Mouse (Mus musculus): ENCODE measurements around the gene Ccl9. TPM values are rescaled to one million over a fixed set of nuclear protein-coding genes. Genes with fewer than 3 reads are reported as not detected.

The Ccl9 gene
- polyA plus RNA-seq (2014; fragmentation: Nextera tagmentation; extraction: Ambion mirVana): 6.0 and 6.8 TPM in 2 replicates

DNA sequence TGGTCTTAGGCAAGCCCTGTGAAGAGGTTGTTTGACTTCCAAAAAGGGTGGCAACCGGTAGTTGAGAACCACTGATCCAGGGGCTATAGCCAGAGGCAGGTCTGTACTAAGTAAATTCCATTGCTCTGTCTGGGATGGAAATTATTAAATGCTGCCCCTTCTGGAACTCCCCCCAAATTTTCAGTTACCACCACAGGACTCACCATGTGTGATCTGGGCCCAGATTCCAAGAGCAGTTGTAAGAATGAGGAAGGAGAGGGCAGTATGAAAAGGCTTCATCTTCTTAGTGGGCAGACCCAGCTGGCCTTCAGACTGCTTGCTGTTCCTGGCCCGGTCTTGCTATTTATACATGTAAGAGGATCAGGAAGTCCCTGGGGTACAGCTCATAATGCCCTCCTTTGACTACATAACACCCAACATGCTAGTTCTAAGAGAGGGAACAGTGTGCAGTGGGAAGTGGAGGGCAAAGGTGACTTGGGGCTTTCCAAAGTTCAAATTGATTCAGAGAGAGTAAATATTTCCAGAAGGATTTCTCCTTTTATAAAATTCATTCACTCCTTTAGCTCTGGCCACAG is at the start of gene Ccl9:
TSS of gene Ccl9 (minus strand) at position 451 of the 575 bp plus-strand sequence.
- no peak within 1 kb of the TSS for H3K27ac ChIP-seq (ENCODE audit: low read depth)
- ATAC-seq (replicated peaks; ENCODE audit: low FRiP score, low TSS enrichment, low read depth) (no peak), DNase-seq (ENCODE audit: low spot score) (no peak)
- H3K27me3 ChIP-seq (replicated peaks; ENCODE audit: control insufficient read depth, insufficient read depth, low read length): no peaks in the 10 kb centered on the region
- H3K4me2 ChIP-seq (ENCODE audit: low read length): no peak within 1 kb of the TSS
- H3K9me3 ChIP-seq (ENCODE audit: control insufficient read depth, low read length): no peaks in the 10 kb centered on the region
- H3K36me3 ChIP-seq (ENCODE audit: control insufficient read depth, insufficient read depth, low read length): no peaks in the 10 kb centered on the region
- H3K4me1 ChIP-seq (replicated peaks; ENCODE audit: control insufficient read depth, insufficient read depth, low read length): no peaks in the 10 kb centered on the region
- no peak within 1 kb of the TSS for H3K9ac ChIP-seq (ENCODE audit: low read length)
- H3K4me3 ChIP-seq (ENCODE audit: low read depth, low read length): no peak within 1 kb of the TSS
- 65% methylated on average over 2 of the region's 2 CpGs for WGBS

DNA sequence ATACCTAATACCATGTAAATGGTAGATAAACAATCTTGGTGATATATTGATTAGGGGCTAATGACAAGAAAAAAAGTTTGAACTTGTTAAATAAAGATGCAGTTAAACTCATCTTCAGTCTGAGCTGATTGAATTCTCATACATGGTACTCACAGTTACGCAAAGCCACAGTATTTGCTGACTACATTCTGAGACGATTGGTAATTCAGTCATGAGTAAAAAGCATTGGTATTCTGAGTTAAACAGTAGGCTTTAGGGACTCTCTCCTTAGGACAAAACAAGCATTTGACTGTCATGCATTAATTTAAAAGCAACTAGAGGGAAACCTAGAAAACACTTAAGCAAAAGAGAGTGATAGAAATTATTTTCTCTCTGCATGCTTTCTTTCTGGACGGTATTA is 45.1 kb upstream of the Ccl9 start:
- H3K27ac ChIP-seq (ENCODE audit: low read depth): no peak overlapping the region
- H3K9me3 ChIP-seq (ENCODE audit: control insufficient read depth, low read length): no peaks in the 10 kb centered on the region
- DNase-seq (ENCODE audit: low spot score) (no peak), ATAC-seq (replicated peaks; ENCODE audit: low FRiP score, low TSS enrichment, low read depth) (no peak)
- 85% methylated on average over 3 of the region's 3 CpGs for WGBS
- H3K9ac ChIP-seq (ENCODE audit: low read length): no peak overlapping the region
- no peaks in the 10 kb centered on the region for H3K36me3 ChIP-seq (ENCODE audit: control insufficient read depth, insufficient read depth, low read length)
- H3K4me2 ChIP-seq (ENCODE audit: low read length): no peak overlapping the region
- H3K27me3 ChIP-seq (replicated peaks; ENCODE audit: control insufficient read depth, insufficient read depth, low read length): no peaks in the 10 kb centered on the region
- H3K4me1 ChIP-seq (replicated peaks; ENCODE audit: control insufficient read depth, insufficient read depth, low read length): no peaks in the 10 kb centered on the region
- no peak overlapping the region for H3K4me3 ChIP-seq (ENCODE audit: low read depth, low read length)

DNA sequence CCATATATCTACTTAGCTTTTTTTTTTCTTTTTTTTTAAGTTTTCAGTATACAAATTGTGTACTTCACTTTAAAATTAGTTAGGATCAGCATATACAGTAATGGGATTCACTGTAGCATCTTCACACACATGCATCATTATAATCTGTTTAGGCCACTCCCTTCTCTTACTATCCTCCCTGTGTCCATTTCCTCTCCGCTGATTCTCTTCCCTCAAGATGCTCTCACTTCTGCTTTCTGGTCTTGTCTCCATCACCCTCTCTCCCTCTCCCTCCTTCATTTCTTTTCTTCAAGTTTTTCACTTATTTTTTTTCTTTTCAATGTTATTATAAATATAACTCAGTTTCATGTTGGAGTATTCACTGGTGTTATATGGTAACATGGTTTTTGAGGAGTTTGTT is 40.6 kb upstream of the Ccl9 start:
- no peaks in the 10 kb centered on the region for H3K27me3 ChIP-seq (replicated peaks; ENCODE audit: control insufficient read depth, insufficient read depth, low read length)
- no peaks in the 10 kb centered on the region for H3K4me1 ChIP-seq (replicated peaks; ENCODE audit: control insufficient read depth, insufficient read depth, low read length)
- no peak overlapping the region for H3K4me3 ChIP-seq (ENCODE audit: low read depth, low read length)
- ATAC-seq (replicated peaks; ENCODE audit: low FRiP score, low TSS enrichment, low read depth): no peak
- no peak overlapping the region for H3K9ac ChIP-seq (ENCODE audit: low read length)
- H3K27ac ChIP-seq (ENCODE audit: low read depth): no peak overlapping the region
- no peak overlapping the region for H3K4me2 ChIP-seq (ENCODE audit: low read length)
- WGBS: 93% methylated on average over 1 of the region's 1 CpGs
- no peaks in the 10 kb centered on the region for H3K9me3 ChIP-seq (ENCODE audit: control insufficient read depth, low read length)
- H3K36me3 ChIP-seq (ENCODE audit: control insufficient read depth, insufficient read depth, low read length): no peaks in the 10 kb centered on the region
- no peak for DNase-seq (ENCODE audit: low spot score)

DNA sequence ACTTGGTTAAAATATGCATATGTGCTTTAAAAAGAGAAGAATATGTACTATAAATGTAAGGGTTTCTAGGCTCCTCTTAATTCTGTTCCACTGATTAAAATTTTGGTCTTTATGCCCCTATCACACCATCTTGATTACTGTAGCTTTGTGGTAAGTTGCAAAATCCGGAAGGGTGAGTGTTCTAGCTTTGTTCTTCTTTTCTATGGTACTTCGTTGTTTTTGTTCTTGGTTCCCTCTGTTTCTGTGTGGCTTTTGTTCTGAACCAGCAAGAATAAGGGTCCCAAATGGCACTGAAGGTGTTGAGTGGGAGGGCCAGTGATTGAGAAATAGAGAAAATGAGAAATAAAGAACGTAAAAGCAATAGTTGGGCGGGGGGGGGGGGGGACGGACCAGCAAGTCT is 39.8 kb upstream of the Ccl9 start:
- Histone ChIP-seq H3K36me3 (ENCODE audit: control insufficient read depth, insufficient read depth, low read length) (no peaks in the 10 kb centered on the region), H3K27ac (ENCODE audit: low read depth) (no peak overlapping the region), H3K4me3 (ENCODE audit: low read depth, low read length) (no peak overlapping the region), H3K4me1 (replicated peaks; ENCODE audit: control insufficient read depth, insufficient read depth, low read length) (no peaks in the 10 kb centered on the region), H3K4me2 (ENCODE audit: low read length) (no peak overlapping the region), H3K9ac (ENCODE audit: low read length) (no peak overlapping the region), H3K9me3 (ENCODE audit: control insufficient read depth, low read length) (no peaks in the 10 kb centered on the region), H3K27me3 (replicated peaks; ENCODE audit: control insufficient read depth, insufficient read depth, low read length) (no peaks in the 10 kb centered on the region)
- 85% methylated on average over 5 of the region's 5 CpGs for WGBS
- DNase-seq (ENCODE audit: low spot score) (no peak), ATAC-seq (replicated peaks; ENCODE audit: low FRiP score, low TSS enrichment, low read depth) (no peak)

DNA sequence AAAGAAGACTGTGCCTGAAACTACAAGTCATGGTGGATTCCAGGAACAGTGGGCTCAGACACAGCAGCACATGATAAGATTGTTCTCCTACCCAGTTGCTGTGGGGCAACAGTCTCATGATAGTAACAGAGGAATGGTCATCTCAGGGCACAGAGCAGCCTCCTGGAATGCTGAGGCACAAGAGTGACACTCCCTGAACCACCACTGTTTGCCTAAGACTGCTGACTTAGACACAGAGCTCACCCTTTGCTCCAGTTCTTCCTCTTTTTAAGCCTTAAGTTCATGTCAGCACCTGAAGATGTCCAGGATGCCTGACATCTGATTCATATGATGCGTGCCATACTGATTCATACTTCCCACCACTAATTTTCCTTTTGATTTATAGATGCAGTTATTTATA is 38.1 kb upstream of the Ccl9 start:
- DNase-seq (ENCODE audit: low spot score) (no peak), ATAC-seq (replicated peaks; ENCODE audit: low FRiP score, low TSS enrichment, low read depth) (no peak)
- Histone ChIP-seq H3K27ac (ENCODE audit: low read depth) (no peak overlapping the region), H3K4me3 (ENCODE audit: low read depth, low read length) (no peak overlapping the region), H3K4me2 (ENCODE audit: low read length) (no peak overlapping the region), H3K36me3 (ENCODE audit: control insufficient read depth, insufficient read depth, low read length) (no peaks in the 10 kb centered on the region), H3K9me3 (ENCODE audit: control insufficient read depth, low read length) (no peaks in the 10 kb centered on the region), H3K9ac (ENCODE audit: low read length) (no peak overlapping the region), H3K4me1 (replicated peaks; ENCODE audit: control insufficient read depth, insufficient read depth, low read length) (no peaks in the 10 kb centered on the region), H3K27me3 (replicated peaks; ENCODE audit: control insufficient read depth, insufficient read depth, low read length) (no peaks in the 10 kb centered on the region)
- WGBS: 78% methylated on average over 1 of the region's 1 CpGs

DNA sequence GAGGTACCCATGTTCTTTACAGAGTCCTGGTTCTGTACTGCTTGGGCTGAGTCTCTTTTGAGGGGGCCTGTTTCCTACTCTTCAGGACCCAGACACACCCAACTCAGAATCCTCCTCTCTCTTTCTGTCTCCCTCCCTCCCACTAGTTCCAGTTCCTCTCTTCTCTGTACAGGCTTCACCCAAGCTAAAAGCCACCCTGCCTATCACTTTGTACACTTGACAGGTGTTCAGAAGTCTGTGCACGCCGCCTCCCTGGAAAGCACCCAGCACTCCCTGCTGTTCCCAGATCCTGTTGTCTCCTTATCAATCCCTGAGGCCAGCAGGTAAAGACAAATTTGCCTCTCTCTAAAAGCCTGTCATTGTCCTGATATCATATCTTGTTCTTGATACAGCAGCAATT is 32.5 kb upstream of the Ccl9 start:
- Histone ChIP-seq H3K4me2 (ENCODE audit: low read length) (no peak overlapping the region), H3K36me3 (ENCODE audit: control insufficient read depth, insufficient read depth, low read length) (no peaks in the 10 kb centered on the region), H3K27me3 (replicated peaks; ENCODE audit: control insufficient read depth, insufficient read depth, low read length) (no peaks in the 10 kb centered on the region), H3K4me3 (ENCODE audit: low read depth, low read length) (no peak overlapping the region), H3K9ac (ENCODE audit: low read length) (no peak overlapping the region), H3K27ac (ENCODE audit: low read depth) (no peak overlapping the region), H3K4me1 (replicated peaks; ENCODE audit: control insufficient read depth, insufficient read depth, low read length) (no peaks in the 10 kb centered on the region), H3K9me3 (ENCODE audit: control insufficient read depth, low read length) (no peaks in the 10 kb centered on the region)
- ATAC-seq (replicated peaks; ENCODE audit: low FRiP score, low TSS enrichment, low read depth) (no peak), DNase-seq (ENCODE audit: low spot score) (no peak)
- 85% methylated on average over 2 of the region's 2 CpGs for WGBS

DNA sequence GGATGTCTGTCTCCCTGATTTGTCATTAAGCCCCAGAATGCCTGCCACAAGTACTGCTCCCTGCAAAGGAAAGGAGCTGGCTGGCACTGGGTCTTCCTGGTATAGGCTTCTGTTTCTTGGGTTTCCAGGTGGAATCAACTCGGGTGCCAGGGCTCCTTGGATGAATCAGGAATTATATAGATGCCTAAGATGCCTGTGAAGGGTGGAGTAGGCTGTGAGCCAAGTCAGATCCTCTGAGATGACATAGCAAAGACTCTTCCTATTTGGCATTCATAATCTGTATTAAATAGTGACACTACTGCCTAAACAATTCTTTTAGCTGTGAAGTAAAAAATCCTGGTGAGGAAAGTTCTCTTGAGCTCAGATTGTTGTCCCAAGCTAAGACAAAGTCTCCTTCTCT is 28.0 kb upstream of the Ccl9 start:
- ATAC-seq (replicated peaks; ENCODE audit: low FRiP score, low TSS enrichment, low read depth) (no peak), DNase-seq (ENCODE audit: low spot score) (no peak)
- Histone ChIP-seq H3K27me3 (replicated peaks; ENCODE audit: control insufficient read depth, insufficient read depth, low read length) (no peaks in the 10 kb centered on the region), H3K36me3 (ENCODE audit: control insufficient read depth, insufficient read depth, low read length) (no peaks in the 10 kb centered on the region), H3K27ac (ENCODE audit: low read depth) (no peak overlapping the region), H3K4me3 (ENCODE audit: low read depth, low read length) (no peak overlapping the region), H3K4me2 (ENCODE audit: low read length) (no peak overlapping the region), H3K4me1 (replicated peaks; ENCODE audit: control insufficient read depth, insufficient read depth, low read length) (no peaks in the 10 kb centered on the region), H3K9ac (ENCODE audit: low read length) (no peak overlapping the region), H3K9me3 (ENCODE audit: control insufficient read depth, low read length) (no peaks in the 10 kb centered on the region)
- 43% methylated on average over 1 of the region's 1 CpGs for WGBS

DNA sequence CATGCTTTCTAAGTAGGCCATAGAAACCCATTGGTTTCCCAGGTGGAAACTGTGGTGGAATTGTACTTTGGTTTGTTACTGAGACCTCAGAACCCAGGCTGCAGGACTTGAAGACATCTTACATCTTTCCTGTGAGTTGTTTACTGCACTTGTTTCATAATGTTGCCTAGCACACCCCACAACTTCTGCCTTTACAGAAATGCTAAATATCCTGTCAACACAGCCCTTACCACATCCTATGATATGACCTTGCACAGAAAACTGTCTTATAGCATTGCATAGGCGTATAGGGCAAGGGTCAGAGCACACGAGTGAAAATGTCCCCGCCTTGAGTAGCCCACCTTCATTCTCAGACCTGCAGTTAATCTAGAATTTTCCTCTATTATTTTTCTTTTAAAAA is 27.1 kb upstream of the Ccl9 start:
- H3K27me3 ChIP-seq (replicated peaks; ENCODE audit: control insufficient read depth, insufficient read depth, low read length): no peaks in the 10 kb centered on the region
- ATAC-seq (replicated peaks; ENCODE audit: low FRiP score, low TSS enrichment, low read depth): no peak
- H3K27ac ChIP-seq (ENCODE audit: low read depth): no peak overlapping the region
- 85% methylated on average over 3 of the region's 3 CpGs for WGBS
- H3K4me1 ChIP-seq (replicated peaks; ENCODE audit: control insufficient read depth, insufficient read depth, low read length): no peaks in the 10 kb centered on the region
- DNase-seq (ENCODE audit: low spot score): no peak
- no peaks in the 10 kb centered on the region for H3K36me3 ChIP-seq (ENCODE audit: control insufficient read depth, insufficient read depth, low read length)
- H3K9ac ChIP-seq (ENCODE audit: low read length): no peak overlapping the region
- no peaks in the 10 kb centered on the region for H3K9me3 ChIP-seq (ENCODE audit: control insufficient read depth, low read length)
- no peak overlapping the region for H3K4me3 ChIP-seq (ENCODE audit: low read depth, low read length)
- H3K4me2 ChIP-seq (ENCODE audit: low read length): no peak overlapping the region

DNA sequence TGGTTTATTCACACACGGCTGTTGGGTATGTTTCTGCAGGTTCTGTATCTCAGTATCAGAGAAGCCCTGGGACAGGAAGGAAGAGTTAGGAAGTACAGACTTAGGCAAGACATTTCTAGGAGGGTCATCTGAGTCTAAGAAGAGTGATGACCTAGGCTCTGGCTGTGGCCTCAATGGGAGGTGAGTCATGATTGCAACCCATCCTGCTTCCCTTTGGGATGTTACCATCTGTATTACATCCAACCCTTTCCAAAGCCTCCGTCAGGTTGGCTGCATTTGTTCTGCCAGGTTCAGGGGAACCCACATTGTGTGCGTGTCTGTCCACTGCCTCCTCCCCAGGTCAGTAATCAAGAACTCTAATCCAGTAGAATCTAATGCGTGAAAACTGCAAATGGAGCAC is 26.3 kb upstream of the Ccl9 start:
- no peak overlapping the region for H3K4me3 ChIP-seq (ENCODE audit: low read depth, low read length)
- ATAC-seq (replicated peaks; ENCODE audit: low FRiP score, low TSS enrichment, low read depth): no peak
- 86% methylated on average over 4 of the region's 4 CpGs for WGBS
- H3K27ac ChIP-seq (ENCODE audit: low read depth): no peak overlapping the region
- H3K36me3 ChIP-seq (ENCODE audit: control insufficient read depth, insufficient read depth, low read length): no peaks in the 10 kb centered on the region
- no peaks in the 10 kb centered on the region for H3K9me3 ChIP-seq (ENCODE audit: control insufficient read depth, low read length)
- DNase-seq (ENCODE audit: low spot score): no peak
- no peaks in the 10 kb centered on the region for H3K27me3 ChIP-seq (replicated peaks; ENCODE audit: control insufficient read depth, insufficient read depth, low read length)
- no peaks in the 10 kb centered on the region for H3K4me1 ChIP-seq (replicated peaks; ENCODE audit: control insufficient read depth, insufficient read depth, low read length)
- no peak overlapping the region for H3K9ac ChIP-seq (ENCODE audit: low read length)
- no peak overlapping the region for H3K4me2 ChIP-seq (ENCODE audit: low read length)
